Mouse (Mus musculus): Measurements from ENCODE around the gene Alkbh6. TPM values are rescaled to one million over a fixed set of nuclear protein-coding genes. Genes with fewer than 3 reads are reported as not detected.

Alkbh6 gene
- polyA plus RNA-seq, 1 experiment from 2014 or later: 101 TPM

GRCm38 (mm10) chr7:30332622-30333259 is 24.2 kb downstream of the Alkbh6 start:
- H3K36me3 ChIP-seq: no peaks in the 10 kb centered on the region
- 68% methylated on average over 18 of the region's 18 CpGs for WGBS
- H3K9ac ChIP-seq (replicated peaks): no peak overlapping the region
- no peak for ATAC-seq (ENCODE audit: insufficient number of reproducible peaks, insufficient read depth, low FRiP score, low TSS enrichment, low read depth)
- H3K4me2 ChIP-seq: no peak overlapping the region
- H3K9me3 ChIP-seq: no peaks in the 10 kb centered on the region
- peaks cover 37% of the 10 kb centered on the region for H3K27me3 ChIP-seq
- no peak overlapping the region for H3K27ac ChIP-seq
- H3K4me3 ChIP-seq (replicated peaks): no peak overlapping the region
- no peaks in the 10 kb centered on the region for H3K4me1 ChIP-seq (replicated peaks)

GRCm38 (mm10) chr7:30333436-30333835 is 24.9 kb downstream of the Alkbh6 start:
- Histone ChIP-seq H3K4me1 (replicated peaks) (no peaks in the 10 kb centered on the region), H3K9me3 (no peaks in the 10 kb centered on the region), H3K9ac (replicated peaks) (no peak overlapping the region), H3K4me3 (replicated peaks) (no peak overlapping the region), H3K27ac (no peak overlapping the region), H3K4me2 (no peak overlapping the region), H3K36me3 (no peaks in the 10 kb centered on the region), H3K27me3 (peaks cover 37% of the 10 kb centered on the region)
- ATAC-seq (ENCODE audit: insufficient number of reproducible peaks, insufficient read depth, low FRiP score, low TSS enrichment, low read depth): no peak
- 65% methylated on average over 4 of the region's 4 CpGs for WGBS

GRCm38 (mm10) chr7:30334563-30334962 is 26.0 kb downstream of the Alkbh6 start:
- Histone ChIP-seq H3K4me2 (no peak overlapping the region), H3K27me3 (peaks cover 43% of the 10 kb centered on the region), H3K27ac (no peak overlapping the region), H3K36me3 (no peaks in the 10 kb centered on the region), H3K9me3 (no peaks in the 10 kb centered on the region), H3K4me1 (replicated peaks) (no peaks in the 10 kb centered on the region), H3K9ac (replicated peaks) (no peak overlapping the region), H3K4me3 (replicated peaks) (no peak overlapping the region)
- 61% methylated on average over 5 of the region's 5 CpGs for WGBS
- no peak for ATAC-seq (ENCODE audit: insufficient number of reproducible peaks, insufficient read depth, low FRiP score, low TSS enrichment, low read depth)

GRCm38 (mm10) chr7:30335688-30336087 is 27.2 kb downstream of the Alkbh6 start:
- Histone ChIP-seq H3K4me2 (no peak overlapping the region), H3K4me1 (replicated peaks) (no peaks in the 10 kb centered on the region), H3K36me3 (no peaks in the 10 kb centered on the region), H3K4me3 (replicated peaks) (no peak overlapping the region), H3K27ac (no peak overlapping the region), H3K27me3 (peaks cover 44% of the 10 kb centered on the region), H3K9me3 (no peaks in the 10 kb centered on the region), H3K9ac (replicated peaks) (no peak overlapping the region)
- no peak for ATAC-seq (ENCODE audit: insufficient number of reproducible peaks, insufficient read depth, low FRiP score, low TSS enrichment, low read depth)
- 75% methylated on average over 6 of the region's 6 CpGs for WGBS

GRCm38 (mm10) chr7:30336384-30336783 is 27.9 kb downstream of the Alkbh6 start:
- no peaks in the 10 kb centered on the region for H3K36me3 ChIP-seq
- H3K4me3 ChIP-seq (replicated peaks): no peak overlapping the region
- H3K4me2 ChIP-seq: no peak overlapping the region
- no peak overlapping the region for H3K9ac ChIP-seq (replicated peaks)
- no peaks in the 10 kb centered on the region for H3K9me3 ChIP-seq
- no peaks in the 10 kb centered on the region for H3K4me1 ChIP-seq (replicated peaks)
- WGBS: 3% methylated on average over 9 of the region's 9 CpGs
- H3K27me3 ChIP-seq: peaks cover 46% of the 10 kb centered on the region
- no peak for ATAC-seq (ENCODE audit: insufficient number of reproducible peaks, insufficient read depth, low FRiP score, low TSS enrichment, low read depth)
- no peak overlapping the region for H3K27ac ChIP-seq

GRCm38 (mm10) chr7:30339432-30340109 is 31.1 kb downstream of the Alkbh6 start:
- no peaks in the 10 kb centered on the region for H3K36me3 ChIP-seq
- H3K9ac ChIP-seq (replicated peaks): no peak overlapping the region
- H3K4me3 ChIP-seq (replicated peaks): no peak overlapping the region
- peaks cover 6% of the 10 kb centered on the region; the same call in 1 of the 2 replicates for H3K4me1 ChIP-seq (replicated peaks)
- H3K4me2 ChIP-seq: no peak overlapping the region
- no peak overlapping the region for H3K27ac ChIP-seq
- H3K27me3 ChIP-seq: peaks cover 31% of the 10 kb centered on the region
- H3K9me3 ChIP-seq: no peaks in the 10 kb centered on the region
- 72% methylated on average over 5 of the region's 5 CpGs for WGBS
- no peak for ATAC-seq (ENCODE audit: insufficient number of reproducible peaks, insufficient read depth, low FRiP score, low TSS enrichment, low read depth)

GRCm38 (mm10) chr7:30346635-30347379 is 38.3 kb downstream of the Alkbh6 start:
- Histone ChIP-seq H3K9me3 (no peaks in the 10 kb centered on the region), H3K4me3 (replicated peaks) (no peak overlapping the region), H3K9ac (replicated peaks) (no peak overlapping the region), H3K4me2 (no peak overlapping the region), H3K36me3 (no peaks in the 10 kb centered on the region), H3K27me3 (peaks cover 45% of the 10 kb centered on the region), H3K4me1 (replicated peaks) (peaks cover 6% of the 10 kb centered on the region; the same call in 1 of the 2 replicates), H3K27ac (no peak overlapping the region)
- no peak for ATAC-seq (ENCODE audit: insufficient number of reproducible peaks, insufficient read depth, low FRiP score, low TSS enrichment, low read depth)
- 27% methylated on average over 21 of the region's 21 CpGs for WGBS

- H3K4me3 ChIP-seq (replicated peaks): no peak overlapping the region
- peaks cover 43% of the 10 kb centered on the region for H3K27me3 ChIP-seq
- 2% methylated on average over 30 of the region's 30 CpGs for WGBS
- no peaks in the 10 kb centered on the region for H3K36me3 ChIP-seq
- no peak overlapping the region for H3K27ac ChIP-seq
- no peak for ATAC-seq (ENCODE audit: insufficient number of reproducible peaks, insufficient read depth, low FRiP score, low TSS enrichment, low read depth)
- H3K9me3 ChIP-seq: no peaks in the 10 kb centered on the region
- peak overlapping the region; percentile 7; the same call in 1 of the 2 replicates for H3K4me2 ChIP-seq
- no peak overlapping the region for H3K9ac ChIP-seq (replicated peaks)
- H3K4me1 ChIP-seq (replicated peaks): peaks cover 6% of the 10 kb centered on the region; the same call in 1 of the 2 replicates
Measured at GRCm38 (mm10) chr7:30347828-30348227, 39.3 kb downstream of the Alkbh6 start.

GRCm38 (mm10) chr7:30353279-30353822 is 44.8 kb downstream of the Alkbh6 start:
- Histone ChIP-seq H3K4me2 (no peak overlapping the region), H3K4me1 (replicated peaks) (peaks cover 8% of the 10 kb centered on the region; the same call in 1 of the 2 replicates), H3K9me3 (no peaks in the 10 kb centered on the region), H3K27me3 (peaks cover 26% of the 10 kb centered on the region), H3K27ac (no peak overlapping the region), H3K4me3 (replicated peaks) (no peak overlapping the region), H3K36me3 (peaks cover 26% of the 10 kb centered on the region), H3K9ac (replicated peaks) (no peak overlapping the region)
- 13% methylated on average over 6 of the region's 6 CpGs for WGBS
- ATAC-seq (ENCODE audit: insufficient number of reproducible peaks, insufficient read depth, low FRiP score, low TSS enrichment, low read depth): no peak

GRCm38 (mm10) chr7:30354059-30354458 is 45.5 kb downstream of the Alkbh6 start:
- Histone ChIP-seq H3K9me3 (no peaks in the 10 kb centered on the region), H3K27ac (no peak overlapping the region), H3K4me3 (replicated peaks) (no peak overlapping the region), H3K27me3 (peaks cover 18% of the 10 kb centered on the region), H3K36me3 (peaks cover 27% of the 10 kb centered on the region), H3K9ac (replicated peaks) (no peak overlapping the region), H3K4me2 (no peak overlapping the region), H3K4me1 (replicated peaks) (peaks cover 8% of the 10 kb centered on the region; the same call in 1 of the 2 replicates)
- no peak for ATAC-seq (ENCODE audit: insufficient number of reproducible peaks, insufficient read depth, low FRiP score, low TSS enrichment, low read depth)
- WGBS: 61% methylated on average over 4 of the region's 4 CpGs
